Mouse (Mus musculus): ENCODE results near the gene Mical2.

The Mical2 gene

GRCm38 (mm10) chr7:112439846-112440245 is 214.2 kb downstream of the Mical2 start:
- ATAC-seq (ENCODE audit: insufficient number of reproducible peaks, low FRiP score, low TSS enrichment): no peak

- peak; percentile 79 for ATAC-seq (ENCODE audit: insufficient number of reproducible peaks, low FRiP score, low TSS enrichment)
Measured at GRCm38 (mm10) chr7:112444152-112444984, 218.7 kb downstream of the Mical2 start.

GRCm38 (mm10) chr7:112444985-112445367 is 219.3 kb downstream of the Mical2 start:
- no peak for ATAC-seq (ENCODE audit: insufficient number of reproducible peaks, low FRiP score, low TSS enrichment)

GRCm38 (mm10) chr7:112446498-112446897 is 220.8 kb downstream of the Mical2 start:
- no peak for ATAC-seq (ENCODE audit: insufficient number of reproducible peaks, low FRiP score, low TSS enrichment)

GRCm38 (mm10) chr7:112449954-112450700 is 224.5 kb downstream of the Mical2 start:
- no peak for ATAC-seq (ENCODE audit: insufficient number of reproducible peaks, low FRiP score, low TSS enrichment)

GRCm38 (mm10) chr7:112452471-112452870 is 226.8 kb downstream of the Mical2 start:
- ATAC-seq (ENCODE audit: insufficient number of reproducible peaks, low FRiP score, low TSS enrichment): no peak

GRCm38 (mm10) chr7:112453805-112454214 is 228.2 kb downstream of the Mical2 start:
- ATAC-seq (ENCODE audit: insufficient number of reproducible peaks, low FRiP score, low TSS enrichment): no peak

GRCm38 (mm10) chr7:112454380-112454779 is 228.7 kb downstream of the Mical2 start:
- no peak for ATAC-seq (ENCODE audit: insufficient number of reproducible peaks, low FRiP score, low TSS enrichment)

GRCm38 (mm10) chr7:112454951-112455350 is 229.3 kb downstream of the Mical2 start:
- no peak for ATAC-seq (ENCODE audit: insufficient number of reproducible peaks, low FRiP score, low TSS enrichment)

- ATAC-seq (ENCODE audit: insufficient number of reproducible peaks, low FRiP score, low TSS enrichment): no peak
Measured at GRCm38 (mm10) chr7:112455566-112456110, 230.0 kb downstream of the Mical2 start.

- no peak for ATAC-seq (ENCODE audit: insufficient number of reproducible peaks, low FRiP score, low TSS enrichment)
Measured at GRCm38 (mm10) chr7:112457373-112457772, 231.7 kb downstream of the Mical2 start.

GRCm38 (mm10) chr7:112457920-112458319 is 232.3 kb downstream of the Mical2 start:
- ATAC-seq (ENCODE audit: insufficient number of reproducible peaks, low FRiP score, low TSS enrichment): no peak

- ATAC-seq (ENCODE audit: insufficient number of reproducible peaks, low FRiP score, low TSS enrichment): peak; percentile 65; the same call in 1 of the 2 replicates
Measured at GRCm38 (mm10) chr7:112458440-112458839, 232.8 kb downstream of the Mical2 start.
